Mouse (Mus musculus): Measurements from ENCODE around the gene Rhobtb1. TPM values are rescaled to one million over a fixed set of nuclear protein-coding genes. Genes with fewer than 3 reads are reported as not detected.
A peak's percentile ranks its signal among the peaks of the same experiment; 100 is the strongest.

Gene Rhobtb1
- polyA plus RNA-seq, 1 experiment from 2014 or later = 11.3 TPM

GRCm38 (mm10) chr10:69223232-69223631 is 72.0 kb downstream of the Rhobtb1 start:
- ATAC-seq = no peak
- WGBS = 93% methylated on average over 4 of the region's 4 CpGs
- Histone ChIP-seq H3K9ac (ENCODE audit: low read depth, low read length) (no peak overlapping the region), H3K36me3 (ENCODE audit: control insufficient read depth, insufficient read depth, low read length) (no peaks in the 10 kb centered on the region), H3K9me3 (ENCODE audit: control insufficient read depth, low read length) (no peaks in the 10 kb centered on the region), H3K27ac (ENCODE audit: low read length) (no peak overlapping the region), H3K27me3 (replicated peaks; ENCODE audit: control insufficient read depth, insufficient read depth, low read length) (no peaks in the 10 kb centered on the region), H3K4me1 (ENCODE audit: control insufficient read depth, insufficient read depth, low read length) (peaks cover 5% of the 10 kb centered on the region; the same call in 1 of the 2 replicates), H3K4me3 (ENCODE audit: low read length) (no peak overlapping the region), H3K4me2 (ENCODE audit: low read depth, low read length) (no peak overlapping the region)

GRCm38 (mm10) chr10:69224276-69224675 is 73.0 kb downstream of the Rhobtb1 start:
- WGBS = 81% methylated on average over 7 of the region's 7 CpGs
- H3K36me3 ChIP-seq (ENCODE audit: control insufficient read depth, insufficient read depth, low read length) = no peaks in the 10 kb centered on the region

GRCm38 (mm10) chr10:69225471-69225870 is 74.2 kb downstream of the Rhobtb1 start:
- H3K27ac ChIP-seq (ENCODE audit: low read length) = no peak overlapping the region
- H3K27me3 ChIP-seq (replicated peaks; ENCODE audit: control insufficient read depth, insufficient read depth, low read length) = no peaks in the 10 kb centered on the region
- no peaks in the 10 kb centered on the region for H3K9me3 ChIP-seq (ENCODE audit: control insufficient read depth, low read length)
- no peak overlapping the region for H3K9ac ChIP-seq (ENCODE audit: low read depth, low read length)
- 88% methylated on average over 5 of the region's 5 CpGs for WGBS
- peaks cover under 1% of the 10 kb centered on the region; the same call in 1 of the 2 replicates for H3K4me1 ChIP-seq (ENCODE audit: control insufficient read depth, insufficient read depth, low read length)
- no peak overlapping the region for H3K4me2 ChIP-seq (ENCODE audit: low read depth, low read length)
- no peak overlapping the region for H3K4me3 ChIP-seq (ENCODE audit: low read length)
- no peak for ATAC-seq
- no peaks in the 10 kb centered on the region for H3K36me3 ChIP-seq (ENCODE audit: control insufficient read depth, insufficient read depth, low read length)

More at GRCm38 (mm10) chr10:69224276-69224675, 73.0 kb downstream of the Rhobtb1 start:
- H3K4me1 ChIP-seq (ENCODE audit: control insufficient read depth, insufficient read depth, low read length) = peaks cover 5% of the 10 kb centered on the region; the same call in 1 of the 2 replicates
- ATAC-seq = no peak
- no peaks in the 10 kb centered on the region for H3K27me3 ChIP-seq (replicated peaks; ENCODE audit: control insufficient read depth, insufficient read depth, low read length)
- H3K27ac ChIP-seq (ENCODE audit: low read length) = peak overlapping the region; percentile 31; the same call in 1 of the 2 replicates
- H3K9me3 ChIP-seq (ENCODE audit: control insufficient read depth, low read length) = no peaks in the 10 kb centered on the region
- no peak overlapping the region for H3K4me3 ChIP-seq (ENCODE audit: low read length)
- no peak overlapping the region for H3K9ac ChIP-seq (ENCODE audit: low read depth, low read length)
- H3K4me2 ChIP-seq (ENCODE audit: low read depth, low read length) = no peak overlapping the region

- Histone ChIP-seq H3K9ac (ENCODE audit: low read depth, low read length) (no peak overlapping the region), H3K4me3 (ENCODE audit: low read length) (no peak overlapping the region), H3K36me3 (ENCODE audit: control insufficient read depth, insufficient read depth, low read length) (no peaks in the 10 kb centered on the region), H3K4me2 (ENCODE audit: low read depth, low read length) (no peak overlapping the region), H3K9me3 (ENCODE audit: control insufficient read depth, low read length) (no peaks in the 10 kb centered on the region), H3K27ac (ENCODE audit: low read length) (no peak overlapping the region), H3K4me1 (ENCODE audit: control insufficient read depth, insufficient read depth, low read length) (no peaks in the 10 kb centered on the region), H3K27me3 (replicated peaks; ENCODE audit: control insufficient read depth, insufficient read depth, low read length) (no peaks in the 10 kb centered on the region)
- ATAC-seq = no peak
- 65% methylated on average over 8 of the region's 8 CpGs for WGBS
Measured at GRCm38 (mm10) chr10:69225951-69226350, 74.7 kb downstream of the Rhobtb1 start.

- Histone ChIP-seq H3K9me3 (ENCODE audit: control insufficient read depth, low read length) (peaks cover 5% of the 10 kb centered on the region; the same call in 1 of the 2 replicates), H3K4me2 (ENCODE audit: low read depth, low read length) (no peak overlapping the region), H3K36me3 (ENCODE audit: control insufficient read depth, insufficient read depth, low read length) (no peaks in the 10 kb centered on the region), H3K4me3 (ENCODE audit: low read length) (no peak overlapping the region), H3K9ac (ENCODE audit: low read depth, low read length) (no peak overlapping the region), H3K27ac (ENCODE audit: low read length) (no peak overlapping the region), H3K27me3 (replicated peaks; ENCODE audit: control insufficient read depth, insufficient read depth, low read length) (no peaks in the 10 kb centered on the region), H3K4me1 (ENCODE audit: control insufficient read depth, insufficient read depth, low read length) (no peaks in the 10 kb centered on the region)
- no peak for ATAC-seq
- 70% methylated on average over 3 of the region's 3 CpGs for WGBS
Measured at GRCm38 (mm10) chr10:69237185-69237584, 86.0 kb downstream of the Rhobtb1 start.

GRCm38 (mm10) chr10:69237781-69238180 is 86.5 kb downstream of the Rhobtb1 start:
- H3K4me3 ChIP-seq (ENCODE audit: low read length) = no peak overlapping the region
- 93% methylated on average over 9 of the region's 9 CpGs for WGBS
- no peak overlapping the region for H3K4me2 ChIP-seq (ENCODE audit: low read depth, low read length)
- H3K36me3 ChIP-seq (ENCODE audit: control insufficient read depth, insufficient read depth, low read length) = no peaks in the 10 kb centered on the region
- no peak overlapping the region for H3K27ac ChIP-seq (ENCODE audit: low read length)
- no peaks in the 10 kb centered on the region for H3K27me3 ChIP-seq (replicated peaks; ENCODE audit: control insufficient read depth, insufficient read depth, low read length)
- no peak overlapping the region for H3K9ac ChIP-seq (ENCODE audit: low read depth, low read length)
- no peak for ATAC-seq
- H3K4me1 ChIP-seq (ENCODE audit: control insufficient read depth, insufficient read depth, low read length) = no peaks in the 10 kb centered on the region
- H3K9me3 ChIP-seq (ENCODE audit: control insufficient read depth, low read length) = peaks cover 5% of the 10 kb centered on the region; the same call in 1 of the 2 replicates

- Histone ChIP-seq H3K27ac (ENCODE audit: low read length) (no peak overlapping the region), H3K27me3 (replicated peaks; ENCODE audit: control insufficient read depth, insufficient read depth, low read length) (no peaks in the 10 kb centered on the region), H3K36me3 (ENCODE audit: control insufficient read depth, insufficient read depth, low read length) (no peaks in the 10 kb centered on the region), H3K4me3 (ENCODE audit: low read length) (no peak overlapping the region), H3K9me3 (ENCODE audit: control insufficient read depth, low read length) (peaks cover 5% of the 10 kb centered on the region; the same call in 1 of the 2 replicates), H3K4me1 (ENCODE audit: control insufficient read depth, insufficient read depth, low read length) (no peaks in the 10 kb centered on the region), H3K9ac (ENCODE audit: low read depth, low read length) (no peak overlapping the region), H3K4me2 (ENCODE audit: low read depth, low read length) (no peak overlapping the region)
- ATAC-seq = no peak
- 66% methylated on average over 6 of the region's 6 CpGs for WGBS
Measured at GRCm38 (mm10) chr10:69238311-69238710, 87.1 kb downstream of the Rhobtb1 start.

GRCm38 (mm10) chr10:69240530-69240929 is 89.3 kb downstream of the Rhobtb1 start:
- Histone ChIP-seq H3K9ac (ENCODE audit: low read depth, low read length) (no peak overlapping the region), H3K4me3 (ENCODE audit: low read length) (no peak overlapping the region), H3K9me3 (ENCODE audit: control insufficient read depth, low read length) (peaks cover 5% of the 10 kb centered on the region; the same call in 1 of the 2 replicates), H3K27ac (ENCODE audit: low read length) (no peak overlapping the region), H3K36me3 (ENCODE audit: control insufficient read depth, insufficient read depth, low read length) (no peaks in the 10 kb centered on the region), H3K27me3 (replicated peaks; ENCODE audit: control insufficient read depth, insufficient read depth, low read length) (no peaks in the 10 kb centered on the region), H3K4me2 (ENCODE audit: low read depth, low read length) (no peak overlapping the region), H3K4me1 (ENCODE audit: control insufficient read depth, insufficient read depth, low read length) (no peaks in the 10 kb centered on the region)
- WGBS = 90% methylated on average over 2 of the region's 2 CpGs
- no peak for ATAC-seq

- Histone ChIP-seq H3K27ac (ENCODE audit: low read length) (no peak overlapping the region), H3K4me3 (ENCODE audit: low read length) (no peak overlapping the region), H3K36me3 (ENCODE audit: control insufficient read depth, insufficient read depth, low read length) (no peaks in the 10 kb centered on the region), H3K27me3 (replicated peaks; ENCODE audit: control insufficient read depth, insufficient read depth, low read length) (no peaks in the 10 kb centered on the region), H3K9me3 (ENCODE audit: control insufficient read depth, low read length) (no peaks in the 10 kb centered on the region), H3K4me1 (ENCODE audit: control insufficient read depth, insufficient read depth, low read length) (no peaks in the 10 kb centered on the region), H3K4me2 (ENCODE audit: low read depth, low read length) (no peak overlapping the region), H3K9ac (ENCODE audit: low read depth, low read length) (no peak overlapping the region)
- 69% methylated on average over 4 of the region's 4 CpGs for WGBS
- ATAC-seq = no peak
Measured at GRCm38 (mm10) chr10:69245151-69245550, 93.9 kb downstream of the Rhobtb1 start.
